Mouse (Mus musculus): Measurements from ENCODE around the gene Lst1.

GRCm38 (mm10) chr17:35202442-35202841 lies 14.2 kb upstream of the Lst1 start:
- TF ChIP-seq CTCF (IDR thresholded peaks at IDR 0.05; ENCODE audit: extremely low read depth, insufficient read depth, low read length) (no peak), POLR2A (IDR thresholded peaks at IDR 0.05; ENCODE audit: extremely low read depth, insufficient read depth, low read length) (no peak)

All from cortical plate, adult 2 months (tissue).